Mouse (Mus musculus): ENCODE results near the gene C130074G19Rik. TPM values are rescaled to one million over a fixed set of nuclear protein-coding genes. Genes with fewer than 3 reads are reported as not detected.

C130074G19Rik gene
- total RNA-seq (2023): not detected

DNA sequence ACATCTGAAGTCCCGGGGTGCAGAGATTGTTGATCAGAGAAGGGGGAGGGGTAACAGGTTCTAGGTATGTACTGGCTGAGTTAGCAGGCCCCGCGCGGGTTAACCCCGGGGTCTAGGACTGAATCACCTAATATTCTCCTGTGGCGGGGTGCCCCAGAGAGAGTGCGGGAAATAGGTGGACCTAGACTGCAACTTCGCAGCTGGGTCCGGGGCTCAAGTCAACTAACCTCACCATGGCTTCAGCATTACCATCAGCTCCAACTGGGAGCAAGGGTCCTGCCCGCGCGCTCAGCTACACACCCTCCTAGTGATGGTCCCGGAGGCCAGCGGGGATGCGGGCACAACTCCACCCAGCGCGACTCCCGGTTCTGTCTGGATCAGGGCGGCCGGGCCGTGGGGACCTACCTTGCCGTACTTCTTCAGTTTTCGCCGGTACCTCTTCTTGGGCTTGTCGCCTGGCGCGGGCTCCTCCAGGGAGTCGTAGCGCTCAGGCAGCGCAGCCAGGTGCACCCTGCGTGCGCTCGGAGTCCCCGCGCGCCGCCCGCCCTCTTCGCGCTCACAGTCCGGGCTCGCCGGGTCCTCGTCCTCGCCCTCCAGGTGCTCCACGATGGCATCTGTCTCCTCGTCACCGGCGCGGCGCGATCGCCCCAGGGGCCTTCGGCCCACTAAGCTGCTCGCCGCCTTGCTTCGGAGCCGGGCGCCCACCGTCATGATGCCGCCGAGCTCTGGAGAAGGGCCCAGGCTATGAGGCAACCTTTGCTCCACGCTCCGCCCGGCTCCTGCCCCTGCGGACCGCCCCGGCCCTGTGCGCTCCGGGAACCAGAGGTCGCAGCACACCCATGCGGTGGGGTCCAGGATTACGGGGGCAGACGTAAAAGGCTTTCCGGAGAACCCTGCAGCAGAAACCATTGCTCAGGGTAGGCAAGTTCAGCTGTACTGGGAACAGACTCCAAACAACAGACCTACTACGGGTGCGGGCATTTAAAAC lies at the start of gene C130074G19Rik:
Gene C130074G19Rik, minus strand, starts transcription at position 938 of the 988 bp plus-strand sequence.

DNA sequence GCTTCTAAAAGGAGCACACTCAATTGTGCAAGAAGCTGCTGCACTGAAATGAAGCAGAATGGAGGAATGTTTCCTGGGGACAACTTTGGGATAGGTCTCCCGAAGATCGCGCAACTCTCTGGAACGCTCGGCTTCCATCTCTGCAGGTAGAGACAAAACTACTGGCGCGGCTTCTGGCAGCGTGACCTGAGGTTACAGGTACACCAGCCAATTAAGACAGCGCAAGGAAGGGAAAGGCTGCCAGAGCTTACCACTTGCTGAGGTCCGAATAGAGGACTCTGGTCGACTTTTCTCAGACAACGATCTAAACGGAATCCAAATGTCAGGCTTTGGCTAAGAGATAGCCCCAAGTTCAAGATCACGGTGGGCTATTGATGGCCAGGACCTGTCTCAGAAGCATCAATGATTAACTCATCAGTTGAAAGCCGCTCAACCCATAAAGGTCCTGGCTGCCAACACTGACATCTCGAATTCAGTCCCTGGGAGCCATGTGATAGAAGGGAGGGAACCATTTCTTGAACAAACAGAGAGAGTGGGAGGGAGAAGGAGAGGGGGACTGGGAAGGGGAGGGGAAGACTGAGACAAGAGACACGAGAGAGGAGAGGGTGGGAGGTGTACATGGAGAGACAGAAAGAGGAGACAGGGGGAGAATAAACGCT lies 36.8 kb downstream of the C130074G19Rik start, which contains the start of gene Marc2:
Gene Marc2, minus strand, starts transcription at position 360 of the 659 bp plus-strand sequence.

Other genes with a start within 250 kb of the C130074G19Rik start
- 10 to 100 TPM; 45.8 to 47.9 TPM for gene Hlx, start 150.6 kb downstream of the C130074G19Rik start, total RNA-seq (2023)
- gene Marc1, start 71.9 kb downstream of the C130074G19Rik start, total RNA-seq (2023): not detected
- gene Marc2, start 36.8 kb downstream of the C130074G19Rik start, total RNA-seq (2023): 100 to 1,000 TPM in 1 of 2 experiments, 10 to 100 TPM in 1; 99.9 to 126 TPM
- not detected for gene Mark1, start 116.4 kb upstream of the C130074G19Rik start, total RNA-seq (2023)

All from monocyte, adult 59 days (primary cell).